Mouse (Mus musculus) ES-Bruce4 (cell line): ENCODE measurements around the gene Spa17. TPM values are rescaled to one million over a fixed set of nuclear protein-coding genes. Genes with fewer than 3 reads are reported as not detected.

ENCODE experiments used
- H3K27ac ChIP-seq: 2 replicates; pipeline ENCODE4 v1.5.1; 2012; ENCODE audit warnings: low read length, inconsistent platforms; ENCODE audit not compliant: insufficient read depth
- H3K27me3 ChIP-seq: 2 replicates; pipeline ENCODE4 v1.6.1; 2012; ENCODE audit warnings: mild to moderate bottlenecking, low read length, inconsistent platforms; ENCODE audit not compliant: control insufficient read depth, poor library complexity, insufficient read depth, severe bottlenecking
- H3K36me3 ChIP-seq: 2 replicates; pipeline ENCODE4 v1.6.1; 2012; ENCODE audit warnings: inconsistent platforms, mild to moderate bottlenecking, low read length, moderate library complexity; ENCODE audit not compliant: control insufficient read depth, poor library complexity, insufficient read depth, severe bottlenecking
- H3K4me1 ChIP-seq: one replicate; pipeline ENCODE4 v1.8.1; 2011; ENCODE audit warnings: low read length; ENCODE audit not compliant: control insufficient read depth, insufficient read depth
- H3K4me3 ChIP-seq: 2 replicates; pipeline ENCODE4 v1.5.1; 2011; ENCODE audit warnings: low read depth, mild to moderate bottlenecking, low read length
- H3K9ac ChIP-seq: 2 replicates; pipeline ENCODE4 v1.6.1; 2012; ENCODE audit warnings: low read depth, mild to moderate bottlenecking, inconsistent platforms; ENCODE audit not compliant: poor library complexity, severe bottlenecking
- H3K9me3 ChIP-seq: replicated peaks from 2 replicates; pipeline ENCODE4 v1.6.1; 2012; ENCODE audit warnings: mild to moderate bottlenecking, low read length, inconsistent platforms; ENCODE audit not compliant: control insufficient read depth, poor library complexity, insufficient read depth, severe bottlenecking
- CTCF ChIP-seq: IDR thresholded peaks from one replicate; pipeline ENCODE4 v1.8.1; 2011; ENCODE audit warnings: low read depth, low read length
- EP300 ChIP-seq: IDR thresholded peaks from 2 replicates; pipeline ENCODE4 v1.6.1; 2011; ENCODE audit warnings: low read depth, low read length; ENCODE audit not compliant: insufficient read depth
- POLR2A ChIP-seq: IDR thresholded peaks from one replicate; pipeline ENCODE4 v1.8.1; 2011; ENCODE audit warnings: low read length; ENCODE audit not compliant: insufficient read depth
- polyA plus RNA-seq: library from polyadenylated mRNA; stranded (reverse); fragments of >200 nt; gene quantifications from 2 replicates; pipeline ENCODE4 v1.2.4, GENCODE M21; 2011; ENCODE audit warnings: low read depth; ENCODE audit not compliant: missing spikeins, insufficient read depth, insufficient read length

Gene Spa17
- polyA plus RNA-seq, 1 experiment = 5.3 TPM

DNA sequence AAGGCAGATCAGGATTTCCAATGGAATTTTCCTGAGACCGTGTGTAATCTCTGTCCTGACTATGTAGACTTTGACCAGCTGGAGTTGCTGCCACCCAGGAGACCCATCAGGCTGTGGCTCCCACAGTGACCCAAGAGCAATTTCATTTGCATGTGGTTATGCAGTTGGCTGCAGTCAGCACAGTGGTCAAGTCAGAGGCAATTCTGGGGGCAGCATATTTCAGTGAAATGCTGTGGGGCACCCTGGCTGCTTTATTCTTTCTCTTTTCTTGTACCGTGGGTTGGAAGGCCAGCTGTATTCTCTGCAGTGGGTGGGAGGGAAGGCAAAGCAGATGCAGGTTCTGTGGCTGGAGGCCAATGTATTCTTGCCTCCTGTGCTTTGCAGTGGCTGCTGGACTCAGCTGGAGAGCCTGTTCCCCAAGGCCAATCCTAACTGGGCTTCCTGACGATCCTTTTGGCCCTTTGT, 12.6 kb upstream of the Spa17 start:
- Histone ChIP-seq H3K27me3 (no peaks in the 10 kb centered on the region), H3K4me3 (no peak overlapping the region), H3K36me3 (no peaks in the 10 kb centered on the region), H3K27ac (no peak overlapping the region), H3K4me1 (no peaks in the 10 kb centered on the region), H3K9me3 (no peaks in the 10 kb centered on the region), H3K9ac (no peak overlapping the region)
- TF ChIP-seq POLR2A (no peak), CTCF (no peak), EP300 (no peak)

DNA sequence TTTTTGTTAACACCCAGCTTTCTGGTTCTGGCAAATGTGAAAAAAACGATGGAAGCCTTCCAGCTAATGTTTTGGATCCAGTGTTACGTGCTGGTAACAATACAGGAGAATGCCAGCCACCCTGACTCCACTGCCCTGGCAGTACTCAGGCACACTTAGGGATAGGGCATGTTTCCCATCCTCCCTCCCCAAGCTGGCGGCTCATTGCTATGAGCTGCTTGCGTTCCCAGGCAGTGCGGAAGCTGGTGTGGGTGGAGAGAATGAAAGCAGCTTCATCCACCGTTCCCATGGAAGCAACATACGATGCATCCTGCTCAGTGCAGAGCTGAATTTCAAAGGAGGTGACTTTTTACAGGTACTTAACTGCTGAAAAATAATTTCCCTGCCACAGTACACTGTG, 12.1 kb upstream of the Spa17 start:
- H3K27ac ChIP-seq = no peak overlapping the region
- H3K36me3 ChIP-seq = no peaks in the 10 kb centered on the region
- H3K4me3 ChIP-seq = no peak overlapping the region
- TF ChIP-seq EP300 = no peak
- TF ChIP-seq POLR2A = no peak
- TF ChIP-seq CTCF = no peak
- no peak overlapping the region for H3K9ac ChIP-seq
- no peaks in the 10 kb centered on the region for H3K9me3 ChIP-seq
- no peaks in the 10 kb centered on the region for H3K27me3 ChIP-seq
- no peaks in the 10 kb centered on the region for H3K4me1 ChIP-seq

DNA sequence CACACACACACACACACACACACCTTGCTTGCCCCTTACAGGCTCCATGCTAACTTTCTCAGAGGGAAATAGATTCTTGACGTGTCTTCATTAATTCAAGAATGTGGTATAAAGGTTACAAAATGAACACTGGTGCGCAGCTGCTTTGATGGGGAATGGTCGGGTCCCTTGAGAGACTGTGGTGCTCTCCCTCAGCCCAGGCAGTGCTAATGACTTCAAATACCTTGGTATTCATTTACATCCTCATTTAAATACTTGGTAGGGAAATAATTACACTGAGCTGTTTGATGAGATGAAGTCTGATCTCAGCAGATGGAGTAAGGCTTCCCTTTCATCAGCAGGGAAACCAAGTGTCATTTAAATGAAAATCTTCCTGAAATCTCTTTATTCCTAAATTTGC, 11.6 kb upstream of the Spa17 start:
- Histone ChIP-seq H3K9ac (no peak overlapping the region), H3K36me3 (no peaks in the 10 kb centered on the region), H3K9me3 (no peaks in the 10 kb centered on the region), H3K27me3 (no peaks in the 10 kb centered on the region), H3K27ac (no peak overlapping the region), H3K4me1 (no peaks in the 10 kb centered on the region), H3K4me3 (no peak overlapping the region)
- TF ChIP-seq POLR2A (no peak), EP300 (no peak), CTCF (no peak)

- H3K4me3 ChIP-seq = no peak overlapping the region
- no peaks in the 10 kb centered on the region for H3K9me3 ChIP-seq
- H3K36me3 ChIP-seq = no peaks in the 10 kb centered on the region
- no peak overlapping the region for H3K27ac ChIP-seq
- TF ChIP-seq CTCF (no peak), EP300 (no peak), POLR2A (no peak)
- H3K27me3 ChIP-seq = no peaks in the 10 kb centered on the region
- H3K9ac ChIP-seq = no peak overlapping the region
- H3K4me1 ChIP-seq = no peaks in the 10 kb centered on the region
Observed at GRCm38 (mm10) chr9:37624502-37624901, 11.0 kb upstream of the Spa17 start.

- Histone ChIP-seq H3K9ac (no peak overlapping the region), H3K4me3 (no peak overlapping the region), H3K36me3 (no peaks in the 10 kb centered on the region), H3K27me3 (no peaks in the 10 kb centered on the region), H3K27ac (no peak overlapping the region), H3K4me1 (no peaks in the 10 kb centered on the region), H3K9me3 (no peaks in the 10 kb centered on the region)
- no peak for TF ChIP-seq EP300
- TF ChIP-seq CTCF = no peak
- TF ChIP-seq POLR2A = no peak
Observed at GRCm38 (mm10) chr9:37623981-37624380, 10.5 kb upstream of the Spa17 start.

- Histone ChIP-seq H3K27ac (no peak overlapping the region), H3K4me1 (no peaks in the 10 kb centered on the region), H3K36me3 (no peaks in the 10 kb centered on the region; the same call in 1 of the 2 replicates), H3K4me3 (no peak overlapping the region), H3K9ac (no peak overlapping the region), H3K9me3 (no peaks in the 10 kb centered on the region), H3K27me3 (no peaks in the 10 kb centered on the region)
- TF ChIP-seq EP300 (no peak), POLR2A (no peak), CTCF (no peak)
Observed at GRCm38 (mm10) chr9:37621290-37621689, 7.8 kb upstream of the Spa17 start.
